Mouse (Mus musculus): ENCODE measurements around the gene Piezo1.
A peak's percentile ranks its signal among the peaks of the same experiment; 100 is the strongest.
"Not testable (repeated sequence)": the region's sequence is repeated elsewhere in the genome, so short reads cannot be mapped to it uniquely, and the experiment has no call there.

Piezo1 gene

GRCm38 (mm10) chr8:122551265-122552051 lies at the start of gene Piezo1:
Gene Piezo1 (minus strand): TSS chr8:122551329.
- DNase-seq = peak; percentile 96

DNA sequence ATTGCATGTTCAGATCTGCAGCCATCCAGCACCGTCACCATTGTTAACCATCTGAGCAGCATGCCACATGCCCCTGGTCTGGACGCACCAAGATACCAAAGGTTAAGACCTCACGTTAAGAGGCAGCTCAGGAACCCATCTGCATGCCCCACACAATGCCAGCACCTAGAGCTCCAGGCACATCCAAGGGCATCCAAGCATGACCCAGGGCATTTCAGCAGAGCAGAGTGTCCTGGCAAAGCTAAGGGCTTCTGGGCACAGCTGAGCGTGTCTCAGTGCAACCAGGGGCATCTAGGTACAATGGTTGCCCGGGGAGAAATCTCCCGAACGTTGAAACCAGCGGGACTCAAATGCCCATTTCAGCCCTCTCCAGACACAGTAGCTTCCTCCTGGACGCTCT lies 49.5 kb upstream of the Piezo1 start:
- DNase-seq = no peak

DNA sequence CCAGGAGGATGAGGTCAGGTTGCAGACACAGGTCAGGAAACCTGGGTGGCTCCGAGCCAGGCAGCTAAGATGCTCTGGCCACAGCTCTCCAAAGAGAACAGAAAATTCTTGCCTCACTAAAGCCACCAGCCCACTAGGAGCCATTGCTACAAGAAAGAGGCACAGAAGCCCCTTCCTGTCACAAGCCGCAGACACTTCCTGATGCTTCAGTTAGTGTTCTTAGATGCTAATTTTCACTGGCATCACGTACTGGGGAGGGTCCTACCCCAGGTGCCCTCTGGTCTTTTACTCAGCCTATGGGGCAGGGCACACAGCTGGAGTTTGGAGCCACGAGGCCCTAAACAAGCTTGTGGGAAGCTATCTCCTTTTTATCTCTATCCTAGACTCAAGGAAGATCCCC lies 44.9 kb upstream of the Piezo1 start:
- peak; percentile 52 for DNase-seq

DNA sequence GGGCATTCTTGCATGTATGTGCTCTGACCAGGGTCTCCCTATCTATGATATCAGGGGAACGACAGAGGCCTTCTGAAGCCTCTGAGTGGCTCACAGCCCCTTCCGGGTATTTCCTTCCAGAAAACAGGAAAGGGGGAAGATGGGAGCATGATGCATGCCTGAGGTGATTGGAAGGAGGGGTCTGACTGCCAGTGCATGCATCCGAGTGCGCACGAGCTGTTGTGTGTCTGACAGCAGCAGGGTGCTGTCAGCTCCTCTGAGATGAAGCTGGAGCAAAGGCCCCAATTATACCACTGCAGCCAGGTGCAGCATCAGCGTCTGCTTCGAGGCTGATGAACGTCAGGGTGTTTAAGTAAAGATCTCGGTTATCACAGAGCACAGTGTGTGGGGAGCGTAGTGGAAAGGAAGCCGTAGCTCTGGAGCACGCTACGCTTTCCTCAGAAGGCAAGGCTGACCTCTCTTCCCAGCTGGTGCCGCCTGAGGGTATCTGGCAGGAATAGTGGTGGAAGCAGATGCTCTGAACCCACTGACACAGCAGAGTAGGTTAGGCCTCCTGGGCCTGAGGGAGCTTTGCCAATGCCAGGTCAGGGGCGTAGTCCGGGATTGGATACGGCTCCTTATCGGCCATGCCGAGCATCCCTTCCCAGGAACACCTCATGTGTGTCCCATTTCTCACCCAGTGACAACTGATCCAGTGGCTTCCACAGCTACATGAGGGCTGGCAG lies 42.8 kb upstream of the Piezo1 start:
- no peak for DNase-seq

- DNase-seq = no peak
Measured at GRCm38 (mm10) chr8:122593240-122593639, 42.1 kb upstream of the Piezo1 start.

DNA sequence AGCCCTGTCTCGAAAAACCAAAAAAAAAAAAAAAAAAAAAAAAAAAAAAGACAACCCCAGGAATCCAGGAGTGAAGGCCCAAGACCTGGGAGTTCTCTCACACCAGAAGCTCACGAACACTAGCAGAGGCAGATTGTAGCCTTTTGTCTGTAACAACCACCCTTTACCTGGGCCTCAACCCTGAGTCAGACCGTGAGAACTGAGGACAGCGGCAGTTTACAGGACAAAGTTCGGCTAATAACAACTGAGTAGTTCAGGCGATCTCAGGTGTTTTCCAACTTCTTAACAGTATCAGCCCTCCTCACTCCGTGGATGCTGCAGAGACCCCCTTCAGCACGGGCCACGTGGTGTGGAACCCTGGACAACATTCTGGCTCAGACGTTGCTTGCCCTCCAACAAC lies 35.6 kb upstream of the Piezo1 start:
- DNase-seq = no peak

DNA sequence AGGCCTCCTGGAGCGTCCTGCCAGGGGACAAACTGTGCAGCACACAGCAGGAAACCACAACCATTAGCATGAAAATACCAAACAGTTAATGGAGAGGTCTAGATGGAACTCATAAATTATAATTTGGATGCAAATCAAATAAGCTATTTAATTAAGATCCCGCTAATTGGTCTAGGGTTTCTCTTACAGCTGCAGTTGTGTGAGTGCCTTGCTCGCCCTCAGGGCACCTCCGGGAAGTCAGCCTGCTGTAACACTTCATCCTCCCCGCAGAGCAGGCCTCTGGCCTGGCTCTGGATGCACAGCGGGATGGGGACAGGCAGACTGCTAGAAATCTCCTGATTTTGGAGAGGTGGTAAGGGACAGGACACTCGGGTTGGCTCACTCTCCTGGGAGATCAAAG lies 35.0 kb upstream of the Piezo1 start:
- no peak for DNase-seq

DNA sequence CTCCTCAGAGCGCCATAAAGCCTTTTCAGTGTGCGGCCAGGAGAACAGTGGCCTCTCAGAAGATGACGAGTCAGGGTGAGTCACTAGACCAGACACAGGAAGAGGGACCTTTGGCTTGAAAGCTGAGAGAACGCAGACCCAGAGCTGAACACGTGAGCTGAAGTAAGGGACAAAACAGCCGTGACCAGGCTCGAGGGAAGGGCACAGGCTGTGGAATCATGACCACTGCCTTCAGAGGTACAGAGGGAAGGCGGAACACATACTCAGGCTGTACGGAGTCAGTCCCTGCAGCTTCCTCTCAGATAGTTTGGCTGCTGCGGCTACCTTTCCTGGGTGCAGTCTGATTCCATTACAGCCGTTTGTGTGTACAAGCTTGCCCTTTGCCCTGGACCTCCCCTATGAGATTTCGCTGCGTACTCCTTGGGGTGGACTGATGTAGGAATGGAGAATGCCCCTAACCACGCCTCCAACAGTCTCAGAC lies 34.3 kb upstream of the Piezo1 start:
- no peak for DNase-seq

- DNase-seq = no peak
Measured at GRCm38 (mm10) chr8:122584981-122585380, 33.9 kb upstream of the Piezo1 start.

GRCm38 (mm10) chr8:122580926-122581325 lies 29.8 kb upstream of the Piezo1 start:
- no peak for DNase-seq

GRCm38 (mm10) chr8:122579196-122579595 lies 28.1 kb upstream of the Piezo1 start:
- DNase-seq = no peak

- DNase-seq = no peak
Measured at GRCm38 (mm10) chr8:122577116-122577515, 26.0 kb upstream of the Piezo1 start.

GRCm38 (mm10) chr8:122576648-122577022 lies 25.5 kb upstream of the Piezo1 start, which contains the start of gene Aprt:
Gene Aprt (minus strand): TSS chr8:122576909.
- peak; percentile 97 for DNase-seq

- DNase-seq = no peak
Measured at GRCm38 (mm10) chr8:122575735-122576647, 24.9 kb upstream of the Piezo1 start.

DNA sequence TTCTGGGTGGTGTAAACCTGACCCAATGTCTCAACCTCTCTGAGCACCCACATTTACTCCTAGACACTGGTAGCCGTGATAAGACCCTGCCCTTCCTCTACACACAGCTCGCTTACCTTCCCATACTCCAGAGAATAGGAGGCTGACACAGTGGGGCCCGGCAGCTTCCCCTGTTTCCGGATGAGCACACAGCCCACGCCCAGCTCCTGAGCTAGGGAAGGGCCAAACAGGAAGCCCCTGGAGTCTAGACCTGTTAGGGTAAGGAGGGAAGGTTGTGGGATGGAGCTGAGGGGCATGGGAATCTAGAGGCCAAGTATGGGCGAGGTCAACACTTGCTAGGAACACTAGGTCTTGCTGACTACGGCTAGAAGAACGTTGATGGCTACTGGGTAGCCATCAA lies 24.2 kb upstream of the Piezo1 start:
- no peak for DNase-seq

DNA sequence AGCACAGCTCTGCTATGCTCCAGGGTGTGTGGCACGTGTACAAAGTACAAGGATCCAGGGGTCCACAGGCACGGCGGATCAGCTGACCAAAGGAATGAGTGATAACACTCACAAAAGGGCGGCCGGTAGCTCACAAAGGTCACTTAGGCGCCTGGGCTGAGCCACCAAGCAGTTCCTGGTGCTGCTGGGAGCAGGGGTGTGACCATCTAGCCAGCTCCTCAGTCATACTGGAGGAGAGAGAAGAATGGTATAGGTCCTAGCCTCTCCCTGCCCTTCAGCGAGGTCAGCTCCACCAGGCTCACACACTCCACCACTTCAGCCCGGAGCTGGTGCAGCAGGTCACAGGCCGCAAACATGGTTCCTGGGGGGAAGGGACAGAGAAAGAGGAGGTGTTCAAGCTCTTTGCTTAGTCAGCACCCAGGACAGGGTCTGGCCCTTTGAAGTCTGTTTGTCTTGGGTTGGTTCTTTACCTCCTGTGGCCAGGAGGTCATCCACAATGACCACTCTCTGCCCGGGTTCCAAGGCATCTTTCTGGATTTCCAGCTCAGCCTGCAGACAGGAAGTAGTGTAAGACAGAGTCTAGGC lies 23.6 kb upstream of the Piezo1 start:
- no peak for DNase-seq

DNA sequence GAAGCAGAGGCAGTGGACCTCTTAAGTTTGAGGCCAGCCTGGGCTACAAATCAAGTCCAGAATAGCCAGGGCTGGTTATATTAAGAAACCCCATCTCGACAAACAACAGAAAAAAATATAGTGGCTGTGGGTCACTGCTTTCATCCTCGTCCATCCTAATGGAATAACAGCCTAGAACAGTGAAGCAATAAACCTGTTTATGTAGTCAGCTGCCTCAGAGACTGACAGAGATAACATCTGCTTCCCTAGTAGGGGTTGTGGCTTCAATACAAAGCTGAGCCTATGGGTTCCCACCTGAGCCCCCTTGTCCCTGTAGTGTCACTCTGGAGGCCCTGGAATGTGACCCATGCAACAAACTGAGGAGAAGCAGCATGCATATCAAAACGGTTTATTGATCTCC lies 23.1 kb upstream of the Piezo1 start:
- DNase-seq = no peak

- no peak for DNase-seq
Measured at GRCm38 (mm10) chr8:122573577-122573976, 22.4 kb upstream of the Piezo1 start.

DNA sequence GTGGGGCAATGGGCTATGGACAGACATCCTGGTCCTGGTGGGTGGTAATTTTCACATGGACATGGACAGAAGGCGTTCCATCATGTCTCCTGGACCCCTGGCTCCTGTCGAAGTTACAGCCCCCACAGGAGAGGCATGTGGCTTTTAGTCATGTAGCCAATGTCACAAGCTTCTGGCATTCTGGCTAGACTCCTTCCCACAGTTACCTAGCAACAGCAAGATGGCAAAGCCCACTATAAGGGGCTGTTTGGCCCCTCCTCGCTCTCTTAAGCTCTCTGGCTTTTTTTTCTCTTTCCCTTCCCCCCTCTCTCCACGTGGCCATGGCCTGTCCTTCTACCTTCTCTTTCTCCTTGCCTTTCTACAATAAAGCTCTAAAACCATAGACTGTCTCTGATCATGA lies 22.0 kb upstream of the Piezo1 start:
- DNase-seq = not testable (repeated sequence)

DNA sequence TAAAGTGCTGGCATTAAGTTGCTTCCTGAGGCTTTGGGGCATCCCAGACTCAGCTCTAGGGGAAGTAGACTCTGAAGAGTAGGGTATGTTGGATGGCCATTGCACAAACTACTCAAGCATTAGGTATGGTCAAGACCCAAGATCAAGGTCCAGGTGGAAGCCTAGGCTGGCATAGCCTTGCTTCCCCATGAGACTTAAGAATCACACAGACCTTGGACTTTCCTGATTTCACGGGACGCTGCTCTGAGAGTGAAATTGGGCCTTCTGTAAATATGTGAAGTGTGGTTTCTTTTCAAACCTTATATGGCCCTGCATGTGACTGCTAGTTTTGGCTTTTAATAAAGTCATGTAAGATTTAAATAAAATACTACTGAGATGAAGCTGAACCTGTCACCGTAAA lies 21.6 kb upstream of the Piezo1 start:
- DNase-seq = no peak

GRCm38 (mm10) chr8:122571750-122572267 lies 20.7 kb upstream of the Piezo1 start:
- DNase-seq = no peak

GRCm38 (mm10) chr8:122571153-122571552 lies 20.0 kb upstream of the Piezo1 start:
- no peak for DNase-seq

GRCm38 (mm10) chr8:122569996-122570395 lies 18.9 kb upstream of the Piezo1 start:
- DNase-seq = no peak

Data from thymus, postnatal 25 days (tissue).